ENCODE assay signal across 9 mouse cellular contexts in the genomic region with DNA sequence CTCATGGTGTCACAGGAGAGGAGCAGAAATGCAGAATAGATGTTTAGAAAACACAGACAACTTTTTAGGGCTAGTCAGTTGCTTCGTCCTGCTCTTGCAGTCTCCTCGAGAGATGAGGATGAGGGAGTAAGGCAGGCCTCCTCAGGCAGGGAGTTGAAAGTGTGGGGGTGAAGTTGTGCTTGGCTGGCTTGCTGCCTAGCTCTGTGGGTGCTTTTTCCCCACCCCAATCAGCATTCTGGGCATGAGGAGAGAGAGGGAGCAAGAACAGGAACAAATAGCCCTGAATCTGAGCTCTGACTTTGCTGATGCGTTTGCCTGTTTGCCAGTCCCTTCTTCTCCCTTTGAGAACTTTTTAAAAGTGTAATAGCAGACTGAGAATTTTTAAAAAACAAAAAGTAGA. TPM values are rescaled to one million over a fixed set of nuclear protein-coding genes. Genes with fewer than 3 reads are reported as not detected.
DNase-seq lines count a peak whose midpoint lies in the region; ATAC-seq and TF ChIP-seq lines count a peak whose summit lies in the region.
"Had no signal": no experiment of that assay in that cellular context is flagged by ENCODE, and none has a peak within 500 bp of the region (broad histone marks: within the 10 kb centered on the region; RNA-seq: fewer than 3 reads in every experiment).

No protein-coding gene starts in this region.

- no peaks in the 10 kb centered on the region for H3K4me1 ChIP-seq in forebrain, postnatal 0 days (ENCODE audit: insufficient read depth)
- peaks cover 18% of the 10 kb centered on the region for H3K4me1 ChIP-seq in forebrain, embryonic 12.5 days
- peaks cover 21% of the 10 kb centered on the region for H3K4me1 ChIP-seq in midbrain, embryonic 13.5 days (replicated peaks)

- no peak overlapping the region for H3K9ac ChIP-seq in forebrain, postnatal 0 days
- no peak overlapping the region for H3K9ac ChIP-seq in forebrain, embryonic 12.5 days
- H3K9ac ChIP-seq in midbrain, embryonic 13.5 days (replicated peaks), result no peak overlapping the region

- no peak overlapping the region for H3K27ac ChIP-seq in forebrain, postnatal 0 days (ENCODE audit: low read depth, low read length)
- no peak overlapping the region for H3K27ac ChIP-seq in forebrain, embryonic 12.5 days
- H3K27ac ChIP-seq in midbrain, embryonic 13.5 days, result no peak overlapping the region

- no peak overlapping the region for H3K4me3 ChIP-seq in forebrain, postnatal 0 days (ENCODE audit: low read depth, low read length)
- no peak overlapping the region for H3K4me3 ChIP-seq in forebrain, embryonic 12.5 days (replicated peaks)
- no peak overlapping the region for H3K4me3 ChIP-seq in midbrain, embryonic 13.5 days (replicated peaks)
- H3K4me3 ChIP-seq: myocyte had no signal

- H3K27me3 ChIP-seq in forebrain, postnatal 0 days (ENCODE audit: insufficient read depth, low read length), result no peaks in the 10 kb centered on the region
- no peaks in the 10 kb centered on the region for H3K27me3 ChIP-seq in forebrain, embryonic 12.5 days
- H3K27me3 ChIP-seq in midbrain, embryonic 13.5 days, result no peaks in the 10 kb centered on the region

- no peaks in the 10 kb centered on the region for H3K9me3 ChIP-seq in forebrain, postnatal 0 days (ENCODE audit: low read length)
- no peaks in the 10 kb centered on the region for H3K9me3 ChIP-seq in forebrain, embryonic 12.5 days
- H3K9me3 ChIP-seq in midbrain, embryonic 13.5 days, result no peaks in the 10 kb centered on the region

- H3K36me3 ChIP-seq in forebrain, postnatal 0 days (ENCODE audit: insufficient read depth), result no peaks in the 10 kb centered on the region
- no peaks in the 10 kb centered on the region for H3K36me3 ChIP-seq in forebrain, embryonic 12.5 days (replicated peaks)
- H3K36me3 ChIP-seq in midbrain, embryonic 13.5 days, result no peaks in the 10 kb centered on the region

- peak; percentile 43 for DNase-seq in forebrain, postnatal 0 days
- DNase-seq in ovary, adult 18-20 months (ENCODE audit: low spot score), result peak; percentile 47
- no peak for DNase-seq in ovary, postnatal 10 days (ENCODE audit: low spot score)
- peak; percentile 31 to 51 for DNase-seq in kidney, postnatal 25 days
- peak; percentile 86 for DNase-seq in right cerebral cortex, adult 18-20 months
- no peak for DNase-seq in thymus, postnatal 14 days

- no peak for TF ChIP-seq CTCF in forebrain, postnatal 0 days (IDR thresholded peaks at IDR 0.05; ENCODE audit: low read depth)

- H3K4me2 ChIP-seq in forebrain, postnatal 0 days (ENCODE audit: low read depth), result no peak overlapping the region
- H3K4me2 ChIP-seq in forebrain, embryonic 12.5 days, result no peak overlapping the region
- H3K4me2 ChIP-seq in midbrain, embryonic 13.5 days (replicated peaks), result no peak overlapping the region

- 0 out of 2 replicates have a peak, but pooled peaks have one; percentile 29 for ATAC-seq in forebrain, postnatal 0 days
- no peak for ATAC-seq in forebrain, embryonic 12.5 days (ENCODE audit: low FRiP score)
- no peak for ATAC-seq in midbrain, embryonic 13.5 days

- WGBS in forebrain, postnatal 0 days, result 36% methylated on average over 3 of the region's 3 CpGs
- WGBS in forebrain, embryonic 12.5 days, result 82% methylated on average over 3 of the region's 3 CpGs
- 73% methylated on average over 3 of the region's 3 CpGs for WGBS in midbrain, embryonic 13.5 days

RNA-seq across cellular contexts. Expression of a gene that starts 14.5 kb away (rescaled TPM):
- total RNA-seq in forebrain, postnatal 0 days (2014; rRNA removed), result 52.9 and 64.3 TPM in 2 replicates
- polyA plus RNA-seq in forebrain, postnatal 0 days (2015; fragmentation: Nextera tagmentation; extraction: Ambion mirVana), result 13.3 and 13.9 TPM in 2 replicates
- polyA plus RNA-seq in forebrain, embryonic 12.5 days (2016; fragmentation: Nextera tagmentation; extraction: Ambion mirVana), result 12.9 and 20.3 TPM in 2 replicates
- polyA plus RNA-seq in midbrain, embryonic 13.5 days (2015; fragmentation: Nextera tagmentation; extraction: Ambion mirVana), result 15.6 and 17.8 TPM in 2 replicates

RNA-seq across cellular contexts. Expression of a gene that starts 47.1 kb away (rescaled TPM):
- 39.1 and 95.3 TPM in 2 replicates for total RNA-seq in forebrain, postnatal 0 days (2014; rRNA removed)
- 71.2 and 132 TPM in 2 replicates for polyA plus RNA-seq in forebrain, postnatal 0 days (2015; fragmentation: Nextera tagmentation; extraction: Ambion mirVana)
- 226 and 252 TPM in 2 replicates for polyA plus RNA-seq in forebrain, embryonic 12.5 days (2016; fragmentation: Nextera tagmentation; extraction: Ambion mirVana)
- polyA plus RNA-seq in midbrain, embryonic 13.5 days (2015; fragmentation: Nextera tagmentation; extraction: Ambion mirVana), result 104 and 122 TPM in 2 replicates

Comparison
In these comparisons a context has a peak if more than half of its experiments do, and no peak if none do; other contexts are left out.
1. DNase-seq: peak in forebrain, postnatal 0 days (single experiment), ovary, adult 18-20 months (single experiment), kidney, postnatal 25 days (2 of 2) and right cerebral cortex, adult 18-20 months (single experiment); none in ovary, postnatal 10 days (single experiment) and thymus, postnatal 14 days (single experiment).